Mouse (Mus musculus): ENCODE measurements around the gene Serpinb6a. TPM values are rescaled to one million over a fixed set of nuclear protein-coding genes. Genes with fewer than 3 reads are reported as not detected.

Gene Serpinb6a
- polyA plus RNA-seq, 1 experiment from 2014 or later, result 120 TPM

GRCm38 (mm10) chr13:33966025-33966412, 36.6 kb downstream of the Serpinb6a start:
- Histone ChIP-seq H3K27ac (peak overlapping the region; percentile 98; the same call in 1 of the 2 replicates), H3K4me3 (replicated peaks) (peak overlapping the region; percentile 58; the same call in 1 of the 2 replicates), H3K9ac (no peak overlapping the region), H3K27me3 (replicated peaks) (no peaks in the 10 kb centered on the region), H3K36me3 (no peaks in the 10 kb centered on the region), H3K9me3 (no peaks in the 10 kb centered on the region), H3K4me1 (replicated peaks) (peaks cover 10% of the 10 kb centered on the region; the same call in 1 of the 2 replicates), H3K4me2 (replicated peaks) (peak overlapping the region; percentile 69)
- ATAC-seq, result peak; percentile 23; the same call in 1 of the 2 replicates
- 38% methylated on average over 4 of the region's 4 CpGs for WGBS

GRCm38 (mm10) chr13:33965056-33966024, 37.3 kb downstream of the Serpinb6a start:
- Histone ChIP-seq H3K4me3 (replicated peaks) (peak overlapping the region; percentile 58), H3K36me3 (no peaks in the 10 kb centered on the region), H3K4me1 (replicated peaks) (peaks cover 10% of the 10 kb centered on the region; the same call in 1 of the 2 replicates), H3K9ac (peak overlapping the region; percentile 62), H3K27me3 (replicated peaks) (no peaks in the 10 kb centered on the region), H3K9me3 (no peaks in the 10 kb centered on the region), H3K27ac (peak overlapping the region; percentile 98), H3K4me2 (replicated peaks) (peak overlapping the region; percentile 69)
- WGBS, result 13% methylated on average over 14 of the region's 14 CpGs
- ATAC-seq, result peak; percentile 79

- Histone ChIP-seq H3K9me3 (no peaks in the 10 kb centered on the region), H3K9ac (peak within 1 kb of the TSS; percentile 62), H3K27me3 (replicated peaks) (no peaks in the 10 kb centered on the region), H3K27ac (peak within 1 kb of the TSS; percentile 98), H3K4me1 (replicated peaks) (peaks cover 10% of the 10 kb centered on the region; the same call in 1 of the 2 replicates), H3K4me3 (replicated peaks) (peak within 1 kb of the TSS; percentile 58), H3K4me2 (replicated peaks) (peak within 1 kb of the TSS; percentile 69), H3K36me3 (no peaks in the 10 kb centered on the region)
- WGBS, result 2% methylated on average over 22 of the region's 22 CpGs
- peak; percentile 93 for ATAC-seq
These were observed 38.2 kb downstream of the Serpinb6a start, which contains the start of gene Nqo2 for GRCm38 (mm10) chr13:33964206-33965046. Nqo2 (plus strand) TSS chr13:33964687.

GRCm38 (mm10) chr13:33959771-33960170, 42.8 kb downstream of the Serpinb6a start:
- no peak overlapping the region for H3K27ac ChIP-seq
- H3K4me2 ChIP-seq (replicated peaks), result no peak overlapping the region
- H3K27me3 ChIP-seq (replicated peaks), result no peaks in the 10 kb centered on the region
- H3K36me3 ChIP-seq, result no peaks in the 10 kb centered on the region
- H3K9ac ChIP-seq, result no peak overlapping the region
- H3K4me1 ChIP-seq (replicated peaks), result no peaks in the 10 kb centered on the region
- H3K4me3 ChIP-seq (replicated peaks), result no peak overlapping the region
- no peaks in the 10 kb centered on the region for H3K9me3 ChIP-seq
- ATAC-seq, result no peak
- WGBS, result 89% methylated on average over 2 of the region's 2 CpGs

GRCm38 (mm10) chr13:33956571-33957421, 45.8 kb downstream of the Serpinb6a start:
- Histone ChIP-seq H3K9ac (no peak overlapping the region), H3K36me3 (no peaks in the 10 kb centered on the region), H3K27me3 (replicated peaks) (no peaks in the 10 kb centered on the region), H3K4me1 (replicated peaks) (no peaks in the 10 kb centered on the region), H3K27ac (no peak overlapping the region), H3K4me2 (replicated peaks) (no peak overlapping the region), H3K4me3 (replicated peaks) (no peak overlapping the region), H3K9me3 (no peaks in the 10 kb centered on the region)
- 42% methylated on average over 6 of the region's 6 CpGs for WGBS
- peak; percentile 63; the same call in 1 of the 2 replicates for ATAC-seq

- no peaks in the 10 kb centered on the region for H3K27me3 ChIP-seq (replicated peaks)
- 81% methylated on average over 2 of the region's 2 CpGs for WGBS
- H3K36me3 ChIP-seq, result no peaks in the 10 kb centered on the region
- H3K9ac ChIP-seq, result no peak overlapping the region
- no peaks in the 10 kb centered on the region for H3K4me1 ChIP-seq (replicated peaks)
- no peak overlapping the region for H3K4me3 ChIP-seq (replicated peaks)
- H3K4me2 ChIP-seq (replicated peaks), result no peak overlapping the region
- no peak overlapping the region for H3K27ac ChIP-seq
- no peak for ATAC-seq
- H3K9me3 ChIP-seq, result no peaks in the 10 kb centered on the region
These were observed 49.6 kb downstream of the Serpinb6a start for GRCm38 (mm10) chr13:33952947-33953346.

- Histone ChIP-seq H3K9me3 (no peaks in the 10 kb centered on the region), H3K27ac (no peak overlapping the region), H3K4me3 (replicated peaks) (no peak overlapping the region), H3K27me3 (replicated peaks) (no peaks in the 10 kb centered on the region), H3K4me2 (replicated peaks) (no peak overlapping the region), H3K4me1 (replicated peaks) (no peaks in the 10 kb centered on the region), H3K36me3 (no peaks in the 10 kb centered on the region), H3K9ac (no peak overlapping the region)
- WGBS, result 52% methylated on average over 1 of the region's 1 CpGs
- no peak for ATAC-seq
These were observed 50.5 kb downstream of the Serpinb6a start for GRCm38 (mm10) chr13:33952075-33952449.

GRCm38 (mm10) chr13:33951308-33952074, 51.1 kb downstream of the Serpinb6a start:
- Histone ChIP-seq H3K4me1 (replicated peaks) (no peaks in the 10 kb centered on the region), H3K27ac (no peak overlapping the region), H3K36me3 (no peaks in the 10 kb centered on the region), H3K4me3 (replicated peaks) (no peak overlapping the region), H3K9me3 (no peaks in the 10 kb centered on the region), H3K9ac (no peak overlapping the region), H3K4me2 (replicated peaks) (no peak overlapping the region), H3K27me3 (replicated peaks) (no peaks in the 10 kb centered on the region)
- no peak for ATAC-seq
- WGBS, result 91% methylated on average over 4 of the region's 4 CpGs

- H3K9ac ChIP-seq, result no peak overlapping the region
- 0 out of 2 replicates have a peak, but pooled peaks have one; percentile 39 for ATAC-seq
- no peak overlapping the region for H3K4me2 ChIP-seq (replicated peaks)
- H3K4me3 ChIP-seq (replicated peaks), result no peak overlapping the region
- H3K36me3 ChIP-seq, result no peaks in the 10 kb centered on the region
- H3K9me3 ChIP-seq, result no peaks in the 10 kb centered on the region
- H3K4me1 ChIP-seq (replicated peaks), result no peaks in the 10 kb centered on the region
- H3K27me3 ChIP-seq (replicated peaks), result no peaks in the 10 kb centered on the region
- WGBS, result 47% methylated on average over 4 of the region's 4 CpGs
- no peak overlapping the region for H3K27ac ChIP-seq
These were observed 60.3 kb downstream of the Serpinb6a start for GRCm38 (mm10) chr13:33942212-33942779.

- Histone ChIP-seq H3K27ac (no peak overlapping the region), H3K4me3 (replicated peaks) (no peak overlapping the region), H3K4me1 (replicated peaks) (no peaks in the 10 kb centered on the region), H3K36me3 (no peaks in the 10 kb centered on the region), H3K9ac (no peak overlapping the region), H3K27me3 (replicated peaks) (no peaks in the 10 kb centered on the region), H3K9me3 (no peaks in the 10 kb centered on the region), H3K4me2 (replicated peaks) (no peak overlapping the region)
- WGBS, result 85% methylated on average over 5 of the region's 5 CpGs
- ATAC-seq, result no peak
These were observed 61.2 kb downstream of the Serpinb6a start for GRCm38 (mm10) chr13:33941288-33941808.
